Mouse (Mus musculus): Measurements from ENCODE around the gene Hmgb3.

Hmgb3 gene

GRCm38 (mm10) chrX:71601052-71601611 lies 45.4 kb downstream of the Hmgb3 start:
- peak; percentile 70 to 77 for DNase-seq

All from kidney, postnatal 25 days (tissue).